Mouse (Mus musculus) C2C12 (cell line): ENCODE results near the gene Ift43. TPM values are rescaled to one million over a fixed set of nuclear protein-coding genes. Genes with fewer than 3 reads are reported as not detected.

Source experiments
- H3K27me3 ChIP-seq: one replicate; pipeline ENCODE4 v1.6.1; 2011; ENCODE audit not compliant: control insufficient read depth, insufficient read depth, insufficient read length
- H3K36me3 ChIP-seq: one replicate; pipeline ENCODE4 v1.6.1; 2011; ENCODE audit not compliant: control insufficient read depth, insufficient read depth
- H3K4me3 ChIP-seq: one replicate; pipeline ENCODE4 v1.5.1; 2011; ENCODE audit warnings: mild to moderate bottlenecking, control low read depth; ENCODE audit not compliant: poor library complexity, insufficient read depth, severe bottlenecking
- H3K79me2 ChIP-seq: one replicate; pipeline ENCODE4 v1.6.1; 2011; ENCODE audit not compliant: control insufficient read depth, insufficient read depth
- H3K79me3 ChIP-seq: one replicate; pipeline ENCODE4 v1.6.1; 2011; ENCODE audit warnings: low read depth, control low read depth
- H3ac ChIP-seq: one replicate; pipeline ENCODE3; 2011; ENCODE audit warnings: low read depth; ENCODE audit not compliant: control insufficient read depth, insufficient read length
- CEBPB ChIP-seq: IDR thresholded peaks from one replicate; pipeline ENCODE4 v1.6.1; 2011; ENCODE audit warnings: low read depth, mild to moderate bottlenecking, control low read depth, moderate library complexity
- CTCF ChIP-seq: IDR thresholded peaks from one replicate; pipeline ENCODE4 v1.5.1; 2011; ENCODE audit not compliant: control insufficient read depth, insufficient read depth, insufficient read length
- FOSL1 ChIP-seq: IDR thresholded peaks from one replicate; pipeline ENCODE4 v1.8.0; 2011; ENCODE audit warnings: mild to moderate bottlenecking, low read length; ENCODE audit not compliant: poor library complexity, insufficient read depth, severe bottlenecking
- MAX ChIP-seq: IDR thresholded peaks from one replicate; pipeline ENCODE4 v1.6.1; 2011; ENCODE audit warnings: mild to moderate bottlenecking, control low read depth
- MYOD1 ChIP-seq: IDR thresholded peaks from one replicate; pipeline ENCODE4 v1.6.1; 2011; ENCODE audit warnings: low read depth; ENCODE audit not compliant: control insufficient read depth, insufficient read length
- MYOG ChIP-seq: IDR thresholded peaks from one replicate; pipeline ENCODE4 v1.6.1; 2011; ENCODE audit not compliant: control insufficient read depth, insufficient read length; ENCODE audit errors: extremely low read depth
- USF1 ChIP-seq: IDR thresholded peaks from one replicate; pipeline ENCODE4 v1.6.1; 2011; ENCODE audit warnings: low read depth, mild to moderate bottlenecking, control low read depth, moderate library complexity
- long read RNA-seq, 2 experiments: library from polyadenylated mRNA; unstranded; transcript quantifications; one replicate each; pipeline ENCODE4 v2.0.0; 2019 to 2020
- polyA plus RNA-seq: library from polyadenylated mRNA; unstranded; fragments of >200 nt; fragmentation: generic; extraction: Trizol; gene quantifications from one replicate; pipeline ENCODE4 v1.2.1, GENCODE M21; 2012; ENCODE audit warnings: missing spikeins

Gene Ift43
- polyA plus RNA-seq, result 45.1 TPM
- long read RNA-seq, experiment 1, transcript Ift43-205 (9 exons, 783 nt), result major isoform, 56 of 67 reads
- long read RNA-seq, experiment 1, partial matches to known transcripts, result 6 of 67 reads
- long read RNA-seq, experiment 1, other reads (novel, unspliced or antisense), result 5 of 67 reads
- long read RNA-seq, experiment 2, transcript Ift43-205 (9 exons, 783 nt), result major isoform, 9 of 10 reads
- long read RNA-seq, experiment 2, partial matches to known transcripts, result 0 of 10 reads
- long read RNA-seq, experiment 2, other reads (novel, unspliced or antisense), result 1 of 10 reads

GRCm38 (mm10) chr12:86082481-86083012, at the start of gene Ift43:
Gene Ift43, plus strand, starts transcription at chr12:86082541.
- peaks cover 8% of the 10 kb centered on the region for H3K79me3 ChIP-seq
- no peaks in the 10 kb centered on the region for H3K27me3 ChIP-seq
- no peak for TF ChIP-seq CEBPB
- no peak for TF ChIP-seq USF1
- TF ChIP-seq MYOG, result no peak
- TF ChIP-seq FOSL1, result no peak
- peaks cover 12% of the 10 kb centered on the region for H3K36me3 ChIP-seq
- H3K79me2 ChIP-seq, result peaks cover 28% of the 10 kb centered on the region
- H3K4me3 ChIP-seq, result peak within 1 kb of the TSS; percentile 60
- H3ac ChIP-seq, result peak within 1 kb of the TSS; percentile 55

GRCm38 (mm10) chr12:86035586-86035985, 46.8 kb upstream of the Ift43 start:
- Histone ChIP-seq H3K36me3 (no peaks in the 10 kb centered on the region), H3K27me3 (no peaks in the 10 kb centered on the region), H3K79me3 (no peaks in the 10 kb centered on the region), H3K79me2 (no peaks in the 10 kb centered on the region), H3K4me3 (no peak overlapping the region), H3ac (no peak overlapping the region)
- no peak for TF ChIP-seq FOSL1
- no peak for TF ChIP-seq CTCF
- no peak for TF ChIP-seq MYOD1
- no peak for TF ChIP-seq USF1
- TF ChIP-seq MAX, result no peak
- TF ChIP-seq MYOG, result no peak
- TF ChIP-seq CEBPB, result no peak

- Histone ChIP-seq H3K79me3 (no peaks in the 10 kb centered on the region), H3ac (no peak overlapping the region), H3K4me3 (no peak overlapping the region), H3K79me2 (no peaks in the 10 kb centered on the region), H3K36me3 (no peaks in the 10 kb centered on the region), H3K27me3 (no peaks in the 10 kb centered on the region)
- no peak for TF ChIP-seq MYOG
- no peak for TF ChIP-seq CEBPB
Observed at GRCm38 (mm10) chr12:86036368-86037166, 45.8 kb upstream of the Ift43 start.

GRCm38 (mm10) chr12:86037235-86037921, 45.0 kb upstream of the Ift43 start:
- Histone ChIP-seq H3K4me3 (no peak overlapping the region), H3K27me3 (no peaks in the 10 kb centered on the region), H3ac (no peak overlapping the region), H3K79me3 (no peaks in the 10 kb centered on the region), H3K79me2 (no peaks in the 10 kb centered on the region), H3K36me3 (no peaks in the 10 kb centered on the region)
- TF ChIP-seq USF1, result no peak
- no peak for TF ChIP-seq FOSL1
- no peak for TF ChIP-seq MYOG
- TF ChIP-seq MYOD1, result no peak
- no peak for TF ChIP-seq MAX
- no peak for TF ChIP-seq CTCF
- no peak for TF ChIP-seq CEBPB

- no peak overlapping the region for H3K4me3 ChIP-seq
- H3K27me3 ChIP-seq, result no peaks in the 10 kb centered on the region
- no peak overlapping the region for H3ac ChIP-seq
- TF ChIP-seq MYOG, result no peak
- no peak for TF ChIP-seq USF1
- TF ChIP-seq CEBPB, result no peak
- TF ChIP-seq MYOD1, result no peak
- no peak for TF ChIP-seq CTCF
- TF ChIP-seq MAX, result no peak
- no peak for TF ChIP-seq FOSL1
- no peaks in the 10 kb centered on the region for H3K36me3 ChIP-seq
- H3K79me2 ChIP-seq, result no peaks in the 10 kb centered on the region
- no peaks in the 10 kb centered on the region for H3K79me3 ChIP-seq
Observed at GRCm38 (mm10) chr12:86039078-86039477, 43.3 kb upstream of the Ift43 start.
